Mouse (Mus musculus) liver, embryonic 14.5 days (tissue): ENCODE measurements around the gene Bcas3. TPM values are rescaled to one million over a fixed set of nuclear protein-coding genes. Genes with fewer than 3 reads are reported as not detected.

Source experiments
- ATAC-seq: fragments of 200-750 bp; cut with Nextera tagmentation; 2 replicates; pipeline ENCODE4 v1.8.0; 2017; ENCODE audit warnings: moderate number of reproducible peaks, mild to moderate bottlenecking, moderate library complexity; ENCODE audit not compliant: insufficient read depth
- DNase-seq, 3 experiments: peaks; one replicate each; pipeline ENCODE4 v3.0.0-alpha.2; 2012 to 2013; ENCODE audit warnings: low read depth in 3 of 3, low spot score in 3 of 3
- H3K27ac ChIP-seq: fragments of 300-500 bp; sonication (generic); 2 replicates; pipeline ENCODE4 v1.5.1; 2014; ENCODE audit warnings: moderate library complexity, mild to moderate bottlenecking, control low read depth, inconsistent platforms
- H3K27me3 ChIP-seq: fragments of 300-500 bp; sonication (generic); 2 replicates; pipeline ENCODE4 v1.6.1; 2014; ENCODE audit warnings: mild to moderate bottlenecking, low read length, moderate library complexity; ENCODE audit not compliant: control insufficient read depth, insufficient read depth
- H3K36me3 ChIP-seq: fragments of 300-500 bp; sonication (generic); replicated peaks from 2 replicates; pipeline ENCODE4 v1.6.1; 2014; ENCODE audit warnings: low read depth; ENCODE audit not compliant: control insufficient read depth, insufficient read depth
- H3K4me1 ChIP-seq, 2 experiments: fragments of 200-500 bp in 1 of 2; fragments of 300-500 bp in 1 of 2; sonication (generic) in 1 of 2; replicated peaks; 2 replicates each; pipeline ENCODE4 v1.6.1; 2012 to 2014; ENCODE audit warnings: antibody characterized with exemption in 1 of 2, inconsistent platforms in 1 of 2, low read length in 1 of 2; ENCODE audit not compliant: control insufficient read depth in 2 of 2, insufficient read depth in 2 of 2
- H3K4me2 ChIP-seq: fragments of 300-500 bp; sonication (generic); 2 replicates; pipeline ENCODE4 v1.6.1; 2014; ENCODE audit warnings: low read depth, mild to moderate bottlenecking, control low read depth, moderate library complexity
- H3K4me3 ChIP-seq, 2 experiments: fragments of 200-500 bp in 1 of 2; fragments of 300-500 bp in 1 of 2; sonication (generic) in 1 of 2; 2 replicates each; pipeline ENCODE4 v1.5.1; 2012 to 2014; ENCODE audit warnings: low read depth in 2 of 2, low read length in 2 of 2, mild to moderate bottlenecking in 2 of 2, control low read depth in 1 of 2, inconsistent platforms in 1 of 2, moderate library complexity in 1 of 2; ENCODE audit not compliant: insufficient read depth in 1 of 2
- H3K9ac ChIP-seq: fragments of 300-500 bp; sonication (generic); replicated peaks from 2 replicates; pipeline ENCODE4 v1.6.1; 2014; ENCODE audit warnings: mild to moderate bottlenecking, control low read depth, moderate library complexity
- H3K9me3 ChIP-seq: fragments of 300-500 bp; sonication (generic); 2 replicates; pipeline ENCODE4 v1.6.1; 2016; ENCODE audit warnings: low read length, mixed read lengths; ENCODE audit not compliant: control insufficient read depth
- CTCF ChIP-seq: IDR thresholded peaks from 2 replicates; pipeline ENCODE4 v1.5.1; 2016; ENCODE audit warnings: antibody characterized with exemption, low read depth, control low read depth
- EP300 ChIP-seq: IDR thresholded peaks from 2 replicates; pipeline ENCODE4 v1.6.1; 2016; ENCODE audit warnings: antibody characterized with exemption, low read depth
- WGBS: fragments of 180-500 bp; shearing (Covaris S2); extraction: QIAGEN DNeasy Blood & Tissue Kit; methylation state at CpG from one replicate; pipeline ENCODE4 v1.1.7; 2014; ENCODE audit not compliant: insufficient replicate concordance; 5-methylcytosine and 5-hydroxymethylcytosine counted together
- polyA plus RNA-seq, 2 experiments: library from polyadenylated mRNA; depleted of rRNA in 1 of 2; stranded (reverse) in 1 of 2; unstranded in 1 of 2; fragments of >200 nt; fragmentation: Nextera tagmentation in 1 of 2; extraction: Ambion mirVana in 1 of 2; gene quantifications; 2 replicates each; pipeline versions ENCODE4 v1.2.1 to v1.2.3; 2012 to 2014

Bcas3 gene
- polyA plus RNA-seq, 2 experiments = 6.9 to 17.5 TPM

- Histone ChIP-seq H3K4me1 (no peaks in the 10 kb centered on the region), H3K36me3 (no peaks in the 10 kb centered on the region), H3K4me3 (no peak overlapping the region), H3K27ac (no peak overlapping the region), H3K9ac (no peak overlapping the region), H3K4me2 (no peak overlapping the region), H3K9me3 (no peaks in the 10 kb centered on the region), H3K27me3 (no peaks in the 10 kb centered on the region)
- ATAC-seq = no peak
- no peak for TF ChIP-seq CTCF
- TF ChIP-seq EP300 = no peak
- DNase-seq = no peak
- 79% methylated on average over 7 of the region's 7 CpGs for WGBS
Measured at GRCm38 (mm10) chr11:85461536-85461935, 108.6 kb downstream of the Bcas3 start.

DNA sequence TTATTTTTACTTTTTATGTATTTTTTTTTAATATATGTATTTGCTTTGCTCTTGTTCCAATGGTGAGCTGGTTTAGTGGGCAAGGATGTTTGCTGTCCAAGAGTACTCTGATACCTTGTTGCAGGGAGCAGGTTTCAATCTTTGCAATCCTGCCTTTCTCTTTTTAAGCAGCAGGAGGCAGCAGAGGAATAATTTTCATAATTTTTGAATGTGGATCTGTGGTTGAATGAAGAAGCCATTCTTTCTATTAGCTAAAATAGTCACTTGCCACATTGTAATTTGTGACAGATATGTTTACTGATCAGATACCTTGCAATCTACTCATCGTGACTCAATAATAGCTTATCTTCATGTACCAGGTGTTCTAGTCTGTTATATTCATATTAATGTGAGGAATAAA lies 116.6 kb downstream of the Bcas3 start:
- no peak for DNase-seq
- no peak for ATAC-seq
- no peak overlapping the region for H3K9ac ChIP-seq
- no peaks in the 10 kb centered on the region for H3K9me3 ChIP-seq
- no peak overlapping the region for H3K27ac ChIP-seq
- no peak overlapping the region for H3K4me3 ChIP-seq
- no peaks in the 10 kb centered on the region for H3K27me3 ChIP-seq
- 65% methylated on average over 1 of the region's 1 CpGs for WGBS
- H3K4me2 ChIP-seq = no peak overlapping the region
- TF ChIP-seq CTCF (peak; percentile 37; the same call in 1 of the 2 replicates), EP300 (no peak)
- no peaks in the 10 kb centered on the region for H3K4me1 ChIP-seq
- H3K36me3 ChIP-seq = no peaks in the 10 kb centered on the region

DNA sequence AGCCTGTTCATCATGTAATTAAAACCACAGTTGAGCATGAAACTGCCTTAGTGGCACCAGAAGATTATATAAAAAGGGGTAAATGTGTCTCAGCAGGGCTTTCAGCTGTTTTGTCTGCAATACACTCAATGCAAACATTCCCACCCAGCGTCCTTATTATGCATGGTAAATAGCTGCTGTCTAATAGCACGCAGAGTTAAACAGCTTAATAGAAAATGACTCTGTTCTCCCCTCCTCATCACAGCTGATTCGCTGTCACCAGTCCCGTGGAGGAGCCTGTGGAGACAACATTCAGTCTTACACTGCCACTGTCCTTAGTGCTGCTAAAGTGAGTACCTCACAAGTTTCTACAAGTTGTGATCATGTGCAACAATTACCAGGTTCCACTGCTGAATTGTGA lies 117.5 kb downstream of the Bcas3 start:
- no peak for DNase-seq
- Histone ChIP-seq H3K36me3 (no peaks in the 10 kb centered on the region), H3K9me3 (no peaks in the 10 kb centered on the region), H3K27ac (no peak overlapping the region), H3K27me3 (no peaks in the 10 kb centered on the region), H3K4me3 (no peak overlapping the region), H3K4me1 (no peaks in the 10 kb centered on the region), H3K9ac (no peak overlapping the region), H3K4me2 (no peak overlapping the region)
- no peak for TF ChIP-seq CTCF
- no peak for TF ChIP-seq EP300
- no peak for ATAC-seq
- WGBS = 60% methylated on average over 4 of the region's 4 CpGs

- no peak overlapping the region for H3K4me2 ChIP-seq
- WGBS = 51% methylated on average over 12 of the region's 12 CpGs
- TF ChIP-seq CTCF (no peak), EP300 (no peak)
- no peaks in the 10 kb centered on the region for H3K27me3 ChIP-seq
- no peak overlapping the region for H3K4me3 ChIP-seq
- no peaks in the 10 kb centered on the region for H3K4me1 ChIP-seq
- no peak for ATAC-seq
- no peak overlapping the region for H3K9ac ChIP-seq
- no peak overlapping the region for H3K27ac ChIP-seq
- no peaks in the 10 kb centered on the region for H3K36me3 ChIP-seq
- H3K9me3 ChIP-seq = no peaks in the 10 kb centered on the region
- no peak for DNase-seq
Measured at GRCm38 (mm10) chr11:85474326-85474725, 121.4 kb downstream of the Bcas3 start.

DNA sequence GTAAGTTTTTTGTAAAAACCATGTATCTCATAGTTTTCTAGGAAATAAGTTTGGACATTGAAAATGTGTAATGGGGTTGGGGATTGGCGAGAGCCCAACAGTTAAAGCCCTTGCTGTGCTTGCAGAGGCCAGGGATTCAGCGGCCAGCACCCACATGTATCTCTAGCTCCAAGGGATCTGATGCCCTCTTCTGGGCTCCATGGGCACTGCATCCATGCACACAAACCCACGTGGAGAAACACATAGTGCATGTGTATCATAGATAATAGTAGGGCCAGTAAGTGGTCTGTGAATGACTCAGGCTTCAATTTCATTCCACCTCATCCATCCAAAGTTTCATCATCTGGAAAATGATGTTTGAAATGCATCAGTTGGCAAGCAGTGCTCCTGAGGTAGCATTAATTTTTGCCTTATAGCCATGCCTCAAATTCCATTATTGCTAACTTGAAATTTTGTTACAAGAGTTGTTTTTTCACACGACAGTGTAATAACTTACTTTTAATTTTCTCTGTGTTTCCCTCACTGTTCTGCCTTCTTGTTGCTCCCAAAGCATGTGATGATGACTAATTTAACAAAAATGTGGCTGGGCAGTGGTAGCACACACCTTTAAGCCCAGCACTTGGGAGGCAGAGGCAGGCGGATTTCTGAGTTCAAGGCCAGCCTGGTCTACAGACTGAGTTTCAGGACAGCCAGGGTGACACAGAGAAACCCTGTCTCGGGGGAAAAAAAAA lies 129.9 kb downstream of the Bcas3 start:
- H3K36me3 ChIP-seq = no peaks in the 10 kb centered on the region
- no peaks in the 10 kb centered on the region for H3K4me1 ChIP-seq
- no peak overlapping the region for H3K27ac ChIP-seq
- H3K4me2 ChIP-seq = no peak overlapping the region
- DNase-seq (peak in 1 of 3 experiments; percentile 7), ATAC-seq (no peak)
- 54% methylated on average over 6 of the region's 6 CpGs for WGBS
- no peaks in the 10 kb centered on the region for H3K27me3 ChIP-seq
- peak; percentile 74 for TF ChIP-seq CTCF
- TF ChIP-seq EP300 = no peak
- H3K4me3 ChIP-seq = no peak overlapping the region
- H3K9ac ChIP-seq = no peak overlapping the region
- H3K9me3 ChIP-seq = no peaks in the 10 kb centered on the region
